ENCODE assay signal across 26 mouse cellular contexts in the genomic region with DNA sequence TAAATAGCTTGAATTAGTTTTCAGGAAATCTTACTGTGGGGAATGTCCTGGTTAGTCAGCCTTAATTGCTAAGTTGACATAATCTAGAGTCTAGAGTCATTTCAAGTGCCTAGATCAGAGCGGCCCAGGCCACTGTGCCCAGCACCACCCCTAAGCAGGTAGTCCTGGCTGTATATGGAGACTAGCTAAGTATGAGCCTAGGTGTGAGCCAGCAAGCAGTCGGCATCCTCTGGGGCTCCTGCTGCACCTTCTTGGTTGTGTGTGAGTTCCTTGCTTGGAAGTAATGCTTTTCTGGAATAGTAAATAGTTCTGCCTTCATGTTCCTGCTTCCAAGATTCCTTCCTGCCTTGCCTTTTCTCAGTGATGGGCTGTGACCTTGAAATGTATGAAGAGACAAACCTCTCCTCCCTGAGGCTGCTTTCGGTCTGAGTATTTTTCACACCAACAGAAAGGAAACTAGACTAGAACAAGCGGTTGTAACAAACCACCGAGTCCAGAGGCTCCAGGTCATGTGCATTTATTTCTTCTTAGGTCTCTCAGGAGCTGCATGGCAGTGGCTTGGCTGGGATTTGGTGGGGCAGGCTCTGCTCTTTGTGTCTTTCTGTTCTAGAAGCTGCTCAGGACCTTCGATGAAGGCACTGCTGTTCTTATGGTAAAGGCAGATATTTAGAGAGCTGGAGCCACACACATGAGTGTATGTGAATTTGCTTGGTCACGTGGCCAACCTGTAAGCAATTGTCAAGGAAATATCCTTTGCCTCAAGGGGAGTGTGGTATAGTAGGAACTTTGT. TPM values are rescaled to one million over a fixed set of nuclear protein-coding genes. Genes with fewer than 3 reads are reported as not detected.
DNase-seq lines count a peak whose midpoint lies in the region; ATAC-seq and TF ChIP-seq lines count a peak whose summit lies in the region.
"Had no signal": no experiment of that assay in that cellular context is flagged by ENCODE, and none has a peak within 500 bp of the region (broad histone marks: within the 10 kb centered on the region; RNA-seq: fewer than 3 reads in every experiment).

No protein-coding gene starts in this region.

- no peaks in the 10 kb centered on the region for H3K4me1 ChIP-seq in forebrain, embryonic 11.5 days (replicated peaks; ENCODE audit: control insufficient read depth, insufficient read depth, low read length)
- 0 out of 2 replicates have a peak, but pooled peaks cover 3% of the 10 kb centered on the region for H3K4me1 ChIP-seq in forebrain, embryonic 13.5 days
- no peaks in the 10 kb centered on the region for H3K4me1 ChIP-seq in heart, embryonic 10.5 days
- H3K4me1 ChIP-seq in heart, embryonic 12.5 days (replicated peaks), result no peaks in the 10 kb centered on the region
- H3K4me1 ChIP-seq in hindbrain, postnatal 0 days (ENCODE audit: insufficient read depth, low read length), result no peaks in the 10 kb centered on the region
- H3K4me1 ChIP-seq: forebrain, embryonic 12.5 days; forebrain, embryonic 15.5 days had no signal

- H3K79me3 ChIP-seq in C2C12 (ENCODE audit: low read depth), result no peaks in the 10 kb centered on the region

- no peaks in the 10 kb centered on the region for H3K79me2 ChIP-seq in C2C12 (ENCODE audit: control insufficient read depth, insufficient read depth)
- H3K79me2 ChIP-seq in myocyte (ENCODE audit: control insufficient read depth, insufficient read depth), result no peaks in the 10 kb centered on the region

- no peaks in the 10 kb centered on the region for H3K27me3 ChIP-seq in forebrain, embryonic 11.5 days (ENCODE audit: control insufficient read depth, insufficient read depth, low read length)
- H3K27me3 ChIP-seq in forebrain, embryonic 13.5 days, result no peaks in the 10 kb centered on the region
- H3K27me3 ChIP-seq in heart, embryonic 10.5 days (ENCODE audit: insufficient read depth, poor library complexity, severe bottlenecking), result peaks cover 18% of the 10 kb centered on the region
- peaks cover 15% of the 10 kb centered on the region for H3K27me3 ChIP-seq in heart, embryonic 12.5 days (replicated peaks)
- H3K27me3 ChIP-seq in C2C12 (ENCODE audit: control insufficient read depth, insufficient read depth, insufficient read length) (peaks cover 38% of the 10 kb centered on the region), myocyte (ENCODE audit: control insufficient read depth, insufficient read depth, insufficient read length) (peaks cover 14% of the 10 kb centered on the region)
- H3K27me3 ChIP-seq in hindbrain, postnatal 0 days (ENCODE audit: insufficient read depth, low read length), result no peaks in the 10 kb centered on the region
- H3K27me3 ChIP-seq: embryonic facial prominence, embryonic 12.5 days; forebrain, embryonic 12.5 days; forebrain, embryonic 15.5 days had no signal

- ATAC-seq in forebrain, embryonic 11.5 days (replicated peaks; ENCODE audit: low FRiP score), result no peak
- no peak for ATAC-seq in forebrain, embryonic 13.5 days
- no peak for ATAC-seq in heart, embryonic 12.5 days (ENCODE audit: insufficient number of reproducible peaks, low FRiP score)
- ATAC-seq in hindbrain, postnatal 0 days, result no peak
- ATAC-seq: activated CD4-positive, CD25-positive, alpha-beta regulatory T cell, adult 4 months; forebrain, embryonic 15.5 days; forebrain, postnatal 0 days; Patski had no signal

- H3ac ChIP-seq in C2C12 (ENCODE audit: control insufficient read depth, insufficient read length, low read depth) (no peak overlapping the region), myocyte (ENCODE audit: control insufficient read depth, insufficient read length) (no peak overlapping the region)

- no peak for TF ChIP-seq CTCF in C2C12 (IDR thresholded peaks at IDR 0.05; ENCODE audit: control insufficient read depth, insufficient read depth, insufficient read length)
- no peak for TF ChIP-seq CTCF in hindbrain, postnatal 0 days (IDR thresholded peaks at IDR 0.05; ENCODE audit: low read depth)

- H3K9me3 ChIP-seq in forebrain, embryonic 11.5 days (ENCODE audit: control insufficient read depth, low read length), result no peaks in the 10 kb centered on the region
- H3K9me3 ChIP-seq in forebrain, embryonic 13.5 days (replicated peaks), result no peaks in the 10 kb centered on the region
- H3K9me3 ChIP-seq in heart, embryonic 10.5 days, result no peaks in the 10 kb centered on the region
- no peaks in the 10 kb centered on the region for H3K9me3 ChIP-seq in heart, embryonic 12.5 days (replicated peaks)
- no peaks in the 10 kb centered on the region for H3K9me3 ChIP-seq in hindbrain, postnatal 0 days (ENCODE audit: low read length)
- H3K9me3 ChIP-seq: embryonic facial prominence, embryonic 10.5 days; embryonic facial prominence, embryonic 12.5 days; forebrain, embryonic 12.5 days; forebrain, embryonic 15.5 days had no signal

- TF ChIP-seq POLR2A in myocyte (IDR thresholded peaks at IDR 0.05; ENCODE audit: insufficient read length, low read depth), result no peak

- DNase-seq in forebrain, embryonic 11.5 days (ENCODE audit: low spot score), result peak; percentile 36
- peak; percentile 66 for DNase-seq in heart, embryonic 10.5 days (ENCODE audit: low spot score)
- no peak for DNase-seq in hindbrain, postnatal 0 days (ENCODE audit: low spot score)
- DNase-seq: adrenal gland, adult 8-10 months; adrenal gland, postnatal 14 days; adrenal gland, postnatal 36 days; B cell, adult 2 months; cerebellum, adult 11-12 months; cerebellum, adult 2 months; cerebellum, adult 9-10 months; cerebellum, postnatal 10 days; cerebellum, postnatal 25 days; forebrain, postnatal 0 days had no signal

- no peak overlapping the region for H3K4me2 ChIP-seq in forebrain, embryonic 11.5 days (ENCODE audit: low read depth, low read length, severe bottlenecking)
- no peak overlapping the region for H3K4me2 ChIP-seq in forebrain, embryonic 13.5 days
- H3K4me2 ChIP-seq in heart, embryonic 12.5 days, result no peak overlapping the region
- no peak overlapping the region for H3K4me2 ChIP-seq in myocyte (ENCODE audit: low read depth)
- H3K4me2 ChIP-seq in hindbrain, postnatal 0 days (ENCODE audit: low read depth, low read length), result no peak overlapping the region
- H3K4me2 ChIP-seq: embryonic facial prominence, embryonic 12.5 days; forebrain, embryonic 12.5 days; forebrain, embryonic 15.5 days had no signal

- H3K4me3 ChIP-seq in forebrain, embryonic 11.5 days (ENCODE audit: low read depth, low read length), result no peak overlapping the region
- H3K4me3 ChIP-seq in forebrain, embryonic 13.5 days, result no peak overlapping the region
- no peak overlapping the region for H3K4me3 ChIP-seq in heart, embryonic 10.5 days
- H3K4me3 ChIP-seq in heart, embryonic 12.5 days, result no peak overlapping the region
- H3K4me3 ChIP-seq in C2C12 (ENCODE audit: insufficient read depth, poor library complexity, severe bottlenecking), result no peak overlapping the region
- no peak overlapping the region for H3K4me3 ChIP-seq in myocyte
- no peak overlapping the region for H3K4me3 ChIP-seq in hindbrain, postnatal 0 days (ENCODE audit: low read length)
- H3K4me3 ChIP-seq: embryonic facial prominence, embryonic 10.5 days; embryonic facial prominence, embryonic 12.5 days; forebrain, embryonic 12.5 days; forebrain, embryonic 15.5 days had no signal

- no peak overlapping the region for H3K9ac ChIP-seq in forebrain, embryonic 11.5 days (ENCODE audit: low read length)
- H3K9ac ChIP-seq in forebrain, embryonic 13.5 days, result no peak overlapping the region
- H3K9ac ChIP-seq in heart, embryonic 12.5 days, result no peak overlapping the region
- H3K9ac ChIP-seq in hindbrain, postnatal 0 days (replicated peaks; ENCODE audit: low read length), result no peak overlapping the region
- H3K9ac ChIP-seq: embryonic facial prominence, embryonic 12.5 days; forebrain, embryonic 12.5 days; forebrain, embryonic 15.5 days; forebrain, postnatal 0 days had no signal

- H3K36me3 ChIP-seq in forebrain, embryonic 11.5 days (ENCODE audit: control insufficient read depth, insufficient read depth, low read length), result no peaks in the 10 kb centered on the region
- H3K36me3 ChIP-seq in forebrain, embryonic 13.5 days (ENCODE audit: poor library complexity, severe bottlenecking), result no peaks in the 10 kb centered on the region
- H3K36me3 ChIP-seq in heart, embryonic 10.5 days, result no peaks in the 10 kb centered on the region
- H3K36me3 ChIP-seq in heart, embryonic 12.5 days, result no peaks in the 10 kb centered on the region
- no peaks in the 10 kb centered on the region for H3K36me3 ChIP-seq in C2C12 (ENCODE audit: control insufficient read depth, insufficient read depth)
- H3K36me3 ChIP-seq in myocyte (ENCODE audit: control insufficient read depth, insufficient read depth), result no peaks in the 10 kb centered on the region
- no peaks in the 10 kb centered on the region for H3K36me3 ChIP-seq in hindbrain, postnatal 0 days (ENCODE audit: insufficient read depth, low read length)
- H3K36me3 ChIP-seq: embryonic facial prominence, embryonic 10.5 days; embryonic facial prominence, embryonic 12.5 days; forebrain, embryonic 12.5 days; forebrain, embryonic 15.5 days had no signal

- H3K27ac ChIP-seq in forebrain, embryonic 11.5 days (ENCODE audit: low read depth, low read length), result no peak overlapping the region
- no peak overlapping the region for H3K27ac ChIP-seq in forebrain, embryonic 13.5 days
- H3K27ac ChIP-seq in heart, embryonic 10.5 days, result no peak overlapping the region
- no peak overlapping the region for H3K27ac ChIP-seq in heart, embryonic 12.5 days (ENCODE audit: poor library complexity, severe bottlenecking)
- no peak overlapping the region for H3K27ac ChIP-seq in hindbrain, postnatal 0 days
- H3K27ac ChIP-seq: embryonic facial prominence, embryonic 10.5 days; embryonic facial prominence, embryonic 12.5 days; forebrain, embryonic 12.5 days; forebrain, embryonic 15.5 days had no signal

- WGBS in forebrain, embryonic 11.5 days, result 87% methylated on average over 7 of the region's 7 CpGs
- 94% methylated on average over 7 of the region's 7 CpGs for WGBS in forebrain, embryonic 13.5 days
- WGBS in heart, embryonic 10.5 days, result 75% methylated on average over 7 of the region's 7 CpGs
- 78% methylated on average over 7 of the region's 7 CpGs for WGBS in heart, embryonic 12.5 days
- 89% methylated on average over 7 of the region's 7 CpGs for WGBS in hindbrain, postnatal 0 days

RNA-seq across cellular contexts. Expression of gene Lrrc52, which starts 30.2 kb away (rescaled TPM):
- not detected in 2 replicates for polyA plus RNA-seq in forebrain, embryonic 11.5 days (2014; fragmentation: Nextera tagmentation; extraction: Ambion mirVana)
- polyA plus RNA-seq in forebrain, embryonic 13.5 days (2015; fragmentation: Nextera tagmentation; extraction: Ambion mirVana), result not detected in 2 replicates
- 0.19 TPM in 1 of 2 replicates, not detected in the other for polyA plus RNA-seq in heart, embryonic 10.5 days (2016; fragmentation: Nextera tagmentation; extraction: Ambion mirVana)
- not detected in 2 replicates for polyA plus RNA-seq in heart, embryonic 12.5 days (2016; fragmentation: Nextera tagmentation; extraction: Ambion mirVana)
- not detected for polyA plus RNA-seq in C2C12 (2012; fragmentation: generic; extraction: Trizol)
- not detected for polyA plus RNA-seq in myocyte (2012; fragmentation: generic; extraction: Trizol)
- 0.37 TPM in 1 of 2 replicates, not detected in the other for total RNA-seq in hindbrain, postnatal 0 days (2014; rRNA removed)
- polyA plus RNA-seq in hindbrain, postnatal 0 days (2015; fragmentation: Nextera tagmentation; extraction: Ambion mirVana), result not detected in 2 replicates
- total RNA-seq: ES-E14; forebrain, postnatal 0 days had no signal
- polyA plus RNA-seq: activated CD4-positive, CD25-positive, alpha-beta regulatory T cell, adult 4 months; cortical plate, adult 2 months; embryonic facial prominence, embryonic 10.5 days; embryonic facial prominence, embryonic 12.5 days; embryonic facial prominence, embryonic 14.5 days; forebrain, embryonic 12.5 days; forebrain, embryonic 15.5 days; forebrain, postnatal 0 days; Patski had no signal

RNA-seq across cellular contexts. Expression of gene Mgst3, which starts 42.7 kb away (rescaled TPM):
- 51.8 and 54.0 TPM in 2 replicates for polyA plus RNA-seq in forebrain, embryonic 11.5 days (2014; fragmentation: Nextera tagmentation; extraction: Ambion mirVana)
- 59.2 and 59.3 TPM in 2 replicates for polyA plus RNA-seq in forebrain, embryonic 13.5 days (2015; fragmentation: Nextera tagmentation; extraction: Ambion mirVana)
- polyA plus RNA-seq in heart, embryonic 10.5 days (2016; fragmentation: Nextera tagmentation; extraction: Ambion mirVana), result 111 and 149 TPM in 2 replicates
- 108 TPM in 2 replicates for polyA plus RNA-seq in heart, embryonic 12.5 days (2016; fragmentation: Nextera tagmentation; extraction: Ambion mirVana)
- polyA plus RNA-seq in C2C12 (2012; fragmentation: generic; extraction: Trizol), result 108 TPM
- 62.0 TPM for polyA plus RNA-seq in myocyte (2012; fragmentation: generic; extraction: Trizol)
- 364 and 397 TPM in 2 replicates for total RNA-seq in hindbrain, postnatal 0 days (2014; rRNA removed)
- polyA plus RNA-seq in hindbrain, postnatal 0 days (2015; fragmentation: Nextera tagmentation; extraction: Ambion mirVana), result 291 and 316 TPM in 2 replicates
